Mouse (Mus musculus): ENCODE measurements at regions not wholly inside any gene's neighbourhood (a gene's known extent, or its start where the extent isn't known, plus 50 kb on each side); places are given as distances from the start of the nearest gene placed in this dataset.

DNA sequence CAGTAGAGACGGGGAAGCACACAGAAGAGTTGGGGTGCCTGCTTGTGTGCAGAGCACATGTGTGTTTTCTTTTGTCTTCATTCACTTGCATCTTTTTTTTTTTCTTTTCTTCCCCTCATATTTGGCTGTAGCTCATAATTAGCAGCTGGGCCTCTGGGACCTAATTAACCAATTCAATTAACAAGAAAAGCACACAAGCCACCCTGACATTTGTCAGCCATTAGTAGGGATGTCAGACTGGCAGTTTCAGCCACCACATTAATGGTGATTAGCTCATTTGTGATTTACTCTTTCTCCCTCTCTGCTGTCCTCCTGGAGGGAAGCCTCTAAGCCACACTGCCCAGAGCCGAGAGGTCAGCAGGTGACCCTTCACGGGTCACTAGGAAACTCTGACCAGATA, 96.7 kb upstream of the Habp2 start:
- DNase-seq = peak; percentile 48

DNA sequence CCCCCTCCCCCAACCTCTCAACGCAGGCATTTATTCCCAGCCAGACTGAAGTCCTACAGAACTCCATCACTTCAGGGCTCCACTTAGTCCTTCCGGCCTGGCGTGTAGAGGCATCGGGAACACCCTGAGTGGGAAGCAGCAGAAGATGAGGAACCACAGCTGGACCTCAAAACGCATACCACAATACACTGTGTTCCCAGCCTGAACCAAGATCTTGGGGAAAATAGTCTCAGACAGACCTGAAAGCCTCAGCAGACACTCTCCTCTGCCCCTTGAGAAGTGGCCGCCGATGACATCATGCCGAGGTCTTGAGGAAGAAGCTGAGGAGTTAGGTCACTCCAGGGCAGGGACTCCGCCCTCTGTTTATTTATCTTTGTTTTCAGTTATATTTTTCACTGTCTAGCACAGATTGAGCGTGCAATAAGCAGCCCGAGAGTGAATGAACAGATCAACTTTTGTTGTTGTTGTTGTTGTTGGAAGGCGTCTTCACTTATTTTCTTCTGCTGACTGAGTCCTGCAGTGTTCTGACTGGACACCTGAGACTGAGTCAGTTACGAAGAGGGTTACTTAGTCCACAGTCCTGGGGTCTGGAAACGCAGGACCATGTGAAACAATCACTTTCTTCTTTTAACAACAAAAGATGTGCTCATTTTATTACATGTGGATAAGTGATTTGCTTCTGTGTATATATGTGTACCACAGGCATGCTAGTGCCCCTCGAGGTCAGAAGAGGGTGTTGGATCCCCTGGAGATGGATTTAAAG, 88.3 kb upstream of the Habp2 start:
- DNase-seq = peak; percentile 96

- DNase-seq = peak; percentile 80
Observed at GRCm38 (mm10) chr19:56199401-56200150, 87.4 kb upstream of the Habp2 start.

- peak; percentile 73 for DNase-seq
Observed at GRCm38 (mm10) chr19:56201007-56201682, 85.8 kb upstream of the Habp2 start.

DNA sequence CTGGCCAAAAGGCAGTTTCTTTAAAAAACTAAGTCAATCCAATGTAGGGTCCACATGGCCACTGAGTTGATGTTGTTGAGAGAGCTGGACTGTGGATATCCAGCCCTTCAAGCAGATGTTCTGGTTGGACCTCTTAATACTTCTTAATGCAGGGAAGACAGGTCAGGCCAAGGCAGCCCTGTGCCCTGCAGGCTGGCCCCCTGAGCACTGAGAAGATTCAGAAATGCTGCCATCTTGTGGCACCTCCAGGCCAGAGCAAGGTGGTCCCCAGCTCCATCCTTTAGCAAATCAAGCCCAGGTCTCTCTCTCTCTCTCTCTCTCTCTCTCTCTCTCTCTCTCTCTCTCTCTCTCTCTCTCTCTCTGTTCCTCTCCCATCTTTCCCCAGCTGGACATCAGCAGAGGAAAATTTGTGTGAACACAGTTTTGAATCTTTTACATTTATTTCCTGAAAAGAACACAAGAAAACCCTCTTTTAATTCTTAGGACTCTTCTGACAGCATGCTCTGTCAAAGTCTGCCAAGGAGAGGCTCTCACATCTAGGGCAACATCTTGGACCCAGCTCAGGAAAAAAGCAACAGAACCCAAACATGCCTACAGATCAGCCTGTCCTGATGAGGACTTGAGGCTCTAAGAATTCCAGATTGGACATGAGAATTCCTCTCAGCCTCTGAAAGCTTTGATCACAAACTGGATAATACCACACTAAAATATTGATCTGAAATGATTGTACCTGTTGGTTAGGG, 85.0 kb upstream of the Habp2 start:
- DNase-seq = peak; percentile 86

GRCm38 (mm10) chr19:56202481-56203130, 84.3 kb upstream of the Habp2 start:
- no peak for DNase-seq

GRCm38 (mm10) chr19:56218536-56218935, 68.4 kb upstream of the Habp2 start:
- DNase-seq = peak; percentile 74

GRCm38 (mm10) chr19:56220724-56221407, 66.1 kb upstream of the Habp2 start:
- DNase-seq = peak; percentile 79

- DNase-seq = peak; percentile 54
Observed at GRCm38 (mm10) chr19:56222496-56222895, 64.4 kb upstream of the Habp2 start.

DNA sequence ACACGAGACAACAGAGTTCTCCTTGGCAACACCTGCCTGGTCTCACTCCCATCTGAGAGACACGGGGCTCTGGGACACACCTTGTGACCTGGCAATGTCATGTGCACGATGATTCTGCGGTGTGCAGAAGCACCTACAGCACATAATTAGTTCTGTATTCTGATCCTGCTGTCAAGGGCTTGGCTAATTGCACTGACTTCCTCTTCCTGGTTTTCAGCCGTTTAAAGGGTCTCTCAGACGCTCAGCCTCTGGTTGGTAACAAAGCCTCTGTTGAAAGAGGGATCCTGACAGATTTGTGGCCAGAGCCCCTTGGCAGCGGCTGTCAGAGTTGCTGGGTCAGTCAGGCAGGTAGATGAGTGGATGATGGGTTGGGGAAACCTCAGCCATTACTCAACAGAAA, 61.9 kb upstream of the Habp2 start:
- peak; percentile 40 for DNase-seq

- DNase-seq = peak; percentile 37
Observed at GRCm38 (mm10) chr19:56225518-56225917, 61.4 kb upstream of the Habp2 start.

DNA sequence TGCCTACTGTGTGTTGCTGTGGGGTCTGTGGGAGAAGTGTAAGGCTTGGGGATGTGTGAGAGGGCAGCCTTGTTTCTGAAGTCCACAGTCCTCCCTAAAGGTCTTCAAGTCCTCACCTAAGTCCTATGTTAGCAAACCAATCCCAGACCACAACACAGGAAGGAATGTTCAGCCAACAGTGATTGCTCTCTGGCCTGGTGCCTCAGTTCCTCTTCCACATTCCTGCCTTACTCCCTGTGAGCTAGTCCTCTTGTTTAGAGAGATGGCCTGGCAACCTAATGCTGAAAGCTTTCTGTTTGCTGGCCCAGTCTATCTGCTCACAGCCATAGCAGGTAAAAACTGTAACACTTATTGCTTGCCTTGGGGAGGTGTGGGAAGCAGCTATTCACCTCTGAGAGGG, 58.4 kb upstream of the Habp2 start:
- peak; percentile 70 for DNase-seq

- DNase-seq = no peak
Observed at GRCm38 (mm10) chr19:56231430-56231829, 55.5 kb upstream of the Habp2 start.

DNA sequence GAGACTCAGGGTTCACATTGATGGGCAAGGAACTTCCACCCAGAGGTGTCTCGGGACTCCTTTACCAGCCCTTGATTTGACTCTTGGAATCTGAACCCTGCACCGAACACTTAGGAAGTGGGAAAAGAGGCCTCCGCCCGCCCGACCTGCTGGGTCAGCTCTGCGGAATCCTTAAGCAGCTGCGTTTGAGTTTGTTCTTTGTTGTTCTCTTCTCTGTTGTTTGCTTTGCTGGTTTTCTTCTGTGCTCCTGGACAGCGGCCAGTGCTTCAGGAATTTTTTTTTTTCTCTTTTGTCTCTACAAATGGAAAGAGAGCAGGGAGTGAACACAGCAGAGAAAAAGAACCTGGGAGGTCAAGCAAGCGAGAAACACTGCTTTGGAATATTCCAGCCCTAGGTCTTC, 55.1 kb upstream of the Habp2 start:
- peak; percentile 48 for DNase-seq

- peak; percentile 46 for DNase-seq
Observed at GRCm38 (mm10) chr19:56232269-56232668, 54.7 kb upstream of the Habp2 start.

GRCm38 (mm10) chr19:56232950-56233349, 54.0 kb upstream of the Habp2 start:
- DNase-seq = peak; percentile 77

DNA sequence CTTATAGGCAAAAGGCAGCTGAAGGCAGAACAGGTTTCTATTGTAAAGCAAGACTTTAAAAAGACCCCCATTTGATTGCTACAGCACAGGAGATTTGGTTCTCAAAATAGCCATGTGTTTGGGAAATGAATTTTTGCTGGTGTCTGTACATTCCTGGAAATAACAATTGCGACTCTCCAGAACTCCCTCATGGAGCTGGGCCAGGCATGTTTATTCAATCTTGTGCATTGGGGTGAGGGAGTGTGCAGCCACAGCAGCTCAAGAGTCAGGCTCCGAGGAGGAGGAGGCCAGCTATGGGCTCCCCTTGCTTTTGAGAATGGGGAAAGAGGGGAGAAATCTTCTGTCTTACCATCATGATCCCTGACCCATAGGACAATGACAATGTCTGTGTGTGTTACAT, 51.9 kb upstream of the Habp2 start:
- no peak for DNase-seq

Measured in heart, adult 11 months (tissue).